Mouse (Mus musculus): Measurements from ENCODE around the gene Samt4. TPM values are rescaled to one million over a fixed set of nuclear protein-coding genes. Genes with fewer than 3 reads are reported as not detected.
"Not testable (repeated sequence)": the region's sequence is repeated elsewhere in the genome, so short reads cannot be mapped to it uniquely, and the experiment has no call there.

The Samt4 gene
- not detected in 2 replicates for polyA plus RNA-seq (2014; fragmentation: Nextera tagmentation; extraction: Ambion mirVana)

- Histone ChIP-seq H3K4me3 (ENCODE audit: low read depth, low read length) (no peak within 1 kb of the TSS), H3K36me3 (ENCODE audit: control insufficient read depth, insufficient read depth, low read length) (no peaks in the 10 kb centered on the region), H3K4me2 (no peak within 1 kb of the TSS), H3K9me3 (ENCODE audit: control insufficient read depth, low read length) (no peaks in the 10 kb centered on the region), H3K9ac (ENCODE audit: low read depth, low read length) (no peak within 1 kb of the TSS), H3K4me1 (replicated peaks; ENCODE audit: control insufficient read depth, insufficient read depth, low read length) (no peaks in the 10 kb centered on the region), H3K27me3 (replicated peaks; ENCODE audit: control insufficient read depth, insufficient read depth, low read length) (no peaks in the 10 kb centered on the region), H3K27ac (ENCODE audit: low read depth, low read length) (no peak within 1 kb of the TSS)
- ATAC-seq (replicated peaks; ENCODE audit: low FRiP score) = no peak
- no peak for DNase-seq (ENCODE audit: low spot score)
These were observed at the start of gene Samt4 for GRCm38 (mm10) chrX:154481702-154482101. Gene Samt4, plus strand, starts transcription at chrX:154482002.

GRCm38 (mm10) chrX:154443696-154444095 lies 38.1 kb upstream of the Samt4 start:
- H3K4me2 ChIP-seq; H3K4me1 ChIP-seq (replicated peaks; ENCODE audit: control insufficient read depth, insufficient read depth, low read length); ATAC-seq (replicated peaks; ENCODE audit: low FRiP score); H3K9me3 ChIP-seq (ENCODE audit: control insufficient read depth, low read length); H3K36me3 ChIP-seq (ENCODE audit: control insufficient read depth, insufficient read depth, low read length); H3K27me3 ChIP-seq (replicated peaks; ENCODE audit: control insufficient read depth, insufficient read depth, low read length); DNase-seq (ENCODE audit: low spot score); H3K4me3 ChIP-seq (ENCODE audit: low read depth, low read length); H3K27ac ChIP-seq (ENCODE audit: low read depth, low read length); H3K9ac ChIP-seq (ENCODE audit: low read depth, low read length): not testable (repeated sequence)

- not testable (repeated sequence) for H3K36me3 ChIP-seq (ENCODE audit: control insufficient read depth, insufficient read depth, low read length)
These were observed 13.4 kb upstream of the Samt4 start for GRCm38 (mm10) chrX:154468386-154468785.

More at GRCm38 (mm10) chrX:154468386-154468785, 13.4 kb upstream of the Samt4 start:
- H3K4me2 ChIP-seq; H3K4me1 ChIP-seq (replicated peaks; ENCODE audit: control insufficient read depth, insufficient read depth, low read length); H3K9me3 ChIP-seq (ENCODE audit: control insufficient read depth, low read length); H3K4me3 ChIP-seq (ENCODE audit: low read depth, low read length); H3K9ac ChIP-seq (ENCODE audit: low read depth, low read length); H3K27ac ChIP-seq (ENCODE audit: low read depth, low read length); DNase-seq (ENCODE audit: low spot score); ATAC-seq (replicated peaks; ENCODE audit: low FRiP score); H3K27me3 ChIP-seq (replicated peaks; ENCODE audit: control insufficient read depth, insufficient read depth, low read length): not testable (repeated sequence)
- WGBS = 54% methylated on average over 3 of the region's 3 CpGs

Other genes with a start within 250 kb of the Samt4 start
- gene 4930524N10Rik, start 138.6 kb upstream of the Samt4 start, polyA plus RNA-seq (2014; fragmentation: Nextera tagmentation; extraction: Ambion mirVana) = not detected in 2 replicates
- gene Samt2, start 97.4 kb downstream of the Samt4 start, polyA plus RNA-seq (2014; fragmentation: Nextera tagmentation; extraction: Ambion mirVana) = not detected in 2 replicates